Mouse (Mus musculus) cerebellum, adult 2 months (tissue): ENCODE measurements around the gene Borcs6.

Experiments used
- CTCF ChIP-seq: fragments of 200-500 bp; IDR thresholded peaks from 2 replicates; pipeline ENCODE4 v1.5.1; 2011; ENCODE audit warnings: low read depth, mild to moderate bottlenecking, control low read depth, low read length, moderate library complexity, borderline replicate concordance; ENCODE audit not compliant: insufficient read depth
- POLR2A ChIP-seq: fragments of 200-500 bp; IDR thresholded peaks from 2 replicates; pipeline ENCODE4 v1.6.1; 2011; ENCODE audit warnings: low read length, control low read depth, borderline replicate concordance; ENCODE audit not compliant: insufficient read depth

GRCm38 (mm10) chr11:69059975-69060411, 476 bp downstream of the Borcs6 start:
- TF ChIP-seq POLR2A (no peak), CTCF (no peak)
